Mouse (Mus musculus): ENCODE measurements around the gene Heatr6.

Heatr6 gene

DNA sequence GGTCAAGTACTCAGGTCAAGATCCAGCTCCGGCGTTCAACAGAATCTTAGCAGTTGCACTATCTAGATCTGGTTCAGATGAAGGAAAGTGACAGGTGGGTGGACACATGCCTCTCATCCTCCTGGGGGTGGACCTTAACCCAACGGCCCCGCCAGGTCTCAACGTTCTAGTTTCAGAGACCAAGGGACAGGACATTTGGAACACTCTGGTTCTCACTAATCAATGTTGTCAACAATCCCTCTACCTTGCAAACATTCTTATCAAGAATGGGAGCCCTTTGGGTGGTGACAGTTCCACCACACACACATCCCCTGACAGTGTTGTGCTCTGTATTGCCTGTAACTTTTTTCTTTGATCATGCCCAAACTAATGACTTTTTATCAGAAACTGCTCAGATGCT, 11.7 kb upstream of the Heatr6 start:
- Histone ChIP-seq H3K9me3 (ENCODE audit: low read length) (no peaks in the 10 kb centered on the region), H3K36me3 (ENCODE audit: insufficient read depth, low read length) (no peaks in the 10 kb centered on the region), H3K4me1 (replicated peaks; ENCODE audit: low read depth, low read length) (no peaks in the 10 kb centered on the region), H3K27me3 (ENCODE audit: insufficient read depth, low read length) (peaks cover 12% of the 10 kb centered on the region), H3K4me3 (replicated peaks; ENCODE audit: low read length) (no peak overlapping the region)
- TF ChIP-seq POU5F1 (IDR thresholded peaks at IDR 0.05; ENCODE audit: borderline replicate concordance, low read length): no peak
- TF ChIP-seq NANOG (IDR thresholded peaks at IDR 0.05; ENCODE audit: borderline replicate concordance, low read length): no peak
- no peak for TF ChIP-seq CTCF (conservative IDR thresholded peaks at IDR 0.05; ENCODE audit: low read length)

DNA sequence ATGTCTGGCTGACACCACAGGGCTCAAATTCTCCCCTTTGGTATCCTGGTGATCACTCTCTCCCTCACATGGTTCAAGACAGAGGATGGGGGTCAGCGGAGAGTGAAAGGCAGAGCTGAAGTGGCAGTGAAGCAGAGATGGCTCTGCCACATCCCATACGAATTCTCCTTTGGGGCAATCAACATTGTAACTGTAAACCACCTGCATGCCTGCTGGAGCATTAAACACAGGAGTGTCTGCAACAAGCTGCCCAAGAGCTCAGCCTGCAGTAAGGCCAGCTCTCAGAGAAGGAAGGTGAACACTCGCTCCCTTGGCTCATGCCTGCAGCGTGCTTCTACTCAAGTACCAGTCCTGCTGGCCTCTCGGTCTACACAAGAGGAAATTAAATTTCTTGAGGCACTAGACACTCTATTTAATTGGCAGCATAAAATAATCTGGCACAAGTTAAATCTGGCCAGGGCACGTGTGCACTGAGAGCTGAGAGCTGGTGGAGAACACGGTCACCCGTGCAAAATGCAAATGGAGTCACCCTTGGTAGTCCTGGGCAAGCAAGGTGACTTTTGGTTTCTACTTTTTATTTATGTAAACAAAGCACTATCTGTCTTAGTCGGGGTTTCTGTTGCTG, 10.7 kb upstream of the Heatr6 start:
- H3K9me3 ChIP-seq (ENCODE audit: low read length): no peaks in the 10 kb centered on the region
- H3K27me3 ChIP-seq (ENCODE audit: insufficient read depth, low read length): peaks cover 13% of the 10 kb centered on the region
- H3K4me1 ChIP-seq (replicated peaks; ENCODE audit: low read depth, low read length): no peaks in the 10 kb centered on the region
- no peaks in the 10 kb centered on the region for H3K36me3 ChIP-seq (ENCODE audit: insufficient read depth, low read length)
- no peak overlapping the region for H3K4me3 ChIP-seq (replicated peaks; ENCODE audit: low read length)
- TF ChIP-seq NANOG (IDR thresholded peaks at IDR 0.05; ENCODE audit: borderline replicate concordance, low read length) (no peak), CTCF (conservative IDR thresholded peaks at IDR 0.05; ENCODE audit: low read length) (no peak), POU5F1 (IDR thresholded peaks at IDR 0.05; ENCODE audit: borderline replicate concordance, low read length) (no peak)

DNA sequence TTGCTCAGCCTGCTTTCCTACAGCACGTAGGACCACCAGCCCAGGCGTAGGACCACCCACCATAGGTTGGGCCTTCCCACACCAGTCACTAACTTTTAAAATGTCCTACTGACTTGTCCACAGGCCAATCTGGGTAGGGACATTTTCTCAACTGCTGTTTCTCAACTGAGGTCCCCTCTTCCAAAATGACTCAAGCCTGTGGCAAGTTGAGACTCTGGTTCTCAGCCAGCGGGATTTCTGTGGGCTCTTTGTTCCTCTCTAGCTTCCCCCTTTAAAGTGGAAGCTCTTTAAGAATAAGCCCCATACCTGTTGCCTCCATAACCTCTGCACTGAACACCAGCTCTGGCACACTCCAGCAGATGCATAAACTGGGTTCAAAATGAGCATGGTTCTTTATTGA, 10.0 kb upstream of the Heatr6 start:
- no peak for TF ChIP-seq CTCF (conservative IDR thresholded peaks at IDR 0.05; ENCODE audit: low read length)
- no peak for TF ChIP-seq NANOG (IDR thresholded peaks at IDR 0.05; ENCODE audit: borderline replicate concordance, low read length)
- no peak for TF ChIP-seq POU5F1 (IDR thresholded peaks at IDR 0.05; ENCODE audit: borderline replicate concordance, low read length)
- Histone ChIP-seq H3K4me3 (replicated peaks; ENCODE audit: low read length) (no peak overlapping the region), H3K4me1 (replicated peaks; ENCODE audit: low read depth, low read length) (no peaks in the 10 kb centered on the region), H3K9me3 (ENCODE audit: low read length) (no peaks in the 10 kb centered on the region), H3K36me3 (ENCODE audit: insufficient read depth, low read length) (no peaks in the 10 kb centered on the region), H3K27me3 (ENCODE audit: insufficient read depth, low read length) (peaks cover 16% of the 10 kb centered on the region)

DNA sequence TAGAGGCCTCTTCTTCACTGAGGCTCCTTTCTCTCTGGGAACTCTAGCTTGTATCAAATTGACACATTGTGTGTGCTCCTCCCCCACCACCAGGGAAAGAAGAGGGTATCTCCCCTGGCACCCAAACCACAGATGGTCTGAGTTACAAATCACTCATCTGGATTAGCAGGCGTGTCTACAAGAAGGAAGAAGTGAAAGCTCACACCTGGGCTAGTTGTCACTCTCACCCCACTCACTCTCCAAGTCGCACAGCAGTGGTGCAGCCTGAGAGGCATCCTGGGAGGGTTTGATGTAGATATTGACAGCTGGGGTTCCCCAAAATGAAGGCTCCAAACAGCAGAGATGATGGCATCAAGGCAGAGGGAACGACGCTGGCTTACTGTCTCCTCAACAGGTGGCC, 7.3 kb upstream of the Heatr6 start:
- no peaks in the 10 kb centered on the region for H3K36me3 ChIP-seq (ENCODE audit: insufficient read depth, low read length)
- H3K9me3 ChIP-seq (ENCODE audit: low read length): peaks cover 9% of the 10 kb centered on the region
- H3K27me3 ChIP-seq (ENCODE audit: insufficient read depth, low read length): peaks cover 15% of the 10 kb centered on the region
- H3K4me1 ChIP-seq (replicated peaks; ENCODE audit: low read depth, low read length): no peaks in the 10 kb centered on the region
- H3K4me3 ChIP-seq (replicated peaks; ENCODE audit: low read length): no peak overlapping the region
- TF ChIP-seq CTCF (conservative IDR thresholded peaks at IDR 0.05; ENCODE audit: low read length) (no peak), POU5F1 (IDR thresholded peaks at IDR 0.05; ENCODE audit: borderline replicate concordance, low read length) (no peak), NANOG (IDR thresholded peaks at IDR 0.05; ENCODE audit: borderline replicate concordance, low read length) (no peak)

DNA sequence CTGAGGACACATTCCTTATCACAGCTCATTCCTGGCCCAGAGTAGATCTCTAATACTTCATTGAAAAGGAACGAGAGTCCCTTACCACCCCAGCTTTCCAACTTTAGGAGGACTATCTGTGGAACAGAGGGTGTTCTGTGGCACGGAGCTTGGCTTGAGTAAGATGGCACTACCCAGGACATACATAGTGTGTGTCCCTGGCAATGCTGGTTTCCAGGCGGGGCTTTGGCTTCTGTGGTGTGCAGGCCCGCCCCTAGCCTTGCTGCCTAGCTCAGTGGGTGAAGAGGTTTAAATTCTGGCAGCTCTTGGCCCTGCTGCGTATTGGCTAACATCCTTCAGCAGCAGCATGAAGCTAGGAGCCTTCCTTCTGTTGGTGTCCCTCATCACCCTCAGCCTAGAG, 6.8 kb upstream of the Heatr6 start, which contains the start of gene Wfdc21:
Gene Wfdc21 (plus strand): TSS at position 260 of the 400 bp plus-strand sequence.
- TF ChIP-seq NANOG (IDR thresholded peaks at IDR 0.05; ENCODE audit: borderline replicate concordance, low read length) (no peak), CTCF (conservative IDR thresholded peaks at IDR 0.05; ENCODE audit: low read length) (no peak), POU5F1 (IDR thresholded peaks at IDR 0.05; ENCODE audit: borderline replicate concordance, low read length) (no peak)
- H3K36me3 ChIP-seq (ENCODE audit: insufficient read depth, low read length): no peaks in the 10 kb centered on the region
- H3K4me3 ChIP-seq (replicated peaks; ENCODE audit: low read length): no peak within 1 kb of the TSS
- peaks cover 15% of the 10 kb centered on the region for H3K27me3 ChIP-seq (ENCODE audit: insufficient read depth, low read length)
- peaks cover 12% of the 10 kb centered on the region for H3K9me3 ChIP-seq (ENCODE audit: low read length)
- no peaks in the 10 kb centered on the region for H3K4me1 ChIP-seq (replicated peaks; ENCODE audit: low read depth, low read length)

DNA sequence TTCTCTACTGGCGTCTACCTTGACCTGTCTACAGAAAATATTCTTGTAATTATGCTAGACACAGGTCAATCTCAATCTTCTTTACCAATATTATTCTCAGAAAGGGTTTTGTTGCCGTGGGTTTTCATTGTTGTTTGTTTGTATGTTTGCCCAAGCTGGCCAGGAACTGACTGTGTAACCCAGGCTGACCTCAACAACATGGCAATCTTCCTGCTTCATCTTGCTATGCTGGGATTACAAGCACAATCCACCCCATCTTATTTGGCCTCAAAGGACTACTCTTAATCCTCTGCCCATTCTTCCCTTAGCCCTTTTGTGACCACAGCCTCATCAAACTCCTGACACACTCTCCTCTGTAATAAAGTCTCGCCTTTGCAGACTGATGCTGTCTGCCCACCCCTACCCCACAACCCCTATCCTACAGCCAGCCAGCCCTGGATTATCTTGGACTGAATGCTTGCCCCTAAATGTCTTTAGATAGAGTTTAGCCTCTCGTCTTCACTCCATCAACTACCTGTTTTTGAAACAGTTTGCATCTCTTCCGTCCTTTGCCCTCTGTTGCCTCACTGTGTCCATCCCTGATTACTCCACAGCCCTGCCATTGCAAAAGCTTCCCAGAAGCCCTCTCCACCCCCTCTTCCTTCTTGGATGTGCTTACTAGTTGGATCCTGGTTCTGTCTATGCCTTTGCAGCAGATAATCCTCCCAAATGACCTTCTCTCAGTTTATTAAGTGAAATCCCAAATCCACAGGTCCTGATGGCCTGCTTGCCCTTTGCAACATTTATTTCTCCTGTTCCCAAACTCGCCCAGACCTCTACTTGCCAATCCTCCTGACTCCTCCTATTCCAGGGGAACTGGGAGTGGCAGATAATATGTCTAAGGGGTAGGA, 5.9 kb upstream of the Heatr6 start:
- Histone ChIP-seq H3K36me3 (ENCODE audit: insufficient read depth, low read length) (no peaks in the 10 kb centered on the region), H3K27me3 (ENCODE audit: insufficient read depth, low read length) (peaks cover 15% of the 10 kb centered on the region), H3K9me3 (ENCODE audit: low read length) (peaks cover 12% of the 10 kb centered on the region), H3K4me1 (replicated peaks; ENCODE audit: low read depth, low read length) (no peaks in the 10 kb centered on the region), H3K4me3 (replicated peaks; ENCODE audit: low read length) (no peak overlapping the region)
- no peak for TF ChIP-seq NANOG (IDR thresholded peaks at IDR 0.05; ENCODE audit: borderline replicate concordance, low read length)
- TF ChIP-seq CTCF (conservative IDR thresholded peaks at IDR 0.05; ENCODE audit: low read length): no peak
- no peak for TF ChIP-seq POU5F1 (IDR thresholded peaks at IDR 0.05; ENCODE audit: borderline replicate concordance, low read length)

- Histone ChIP-seq H3K27me3 (ENCODE audit: insufficient read depth, low read length) (no peaks in the 10 kb centered on the region), H3K36me3 (ENCODE audit: insufficient read depth, low read length) (peaks cover 39% of the 10 kb centered on the region), H3K4me1 (replicated peaks; ENCODE audit: low read depth, low read length) (peaks cover 17% of the 10 kb centered on the region), H3K9me3 (ENCODE audit: low read length) (peaks cover 12% of the 10 kb centered on the region), H3K4me3 (replicated peaks; ENCODE audit: low read length) (peak overlapping the region; percentile 90)
- TF ChIP-seq NANOG (IDR thresholded peaks at IDR 0.05; ENCODE audit: borderline replicate concordance, low read length) (no peak), CTCF (conservative IDR thresholded peaks at IDR 0.05; ENCODE audit: low read length) (no peak), POU5F1 (IDR thresholded peaks at IDR 0.05; ENCODE audit: borderline replicate concordance, low read length) (no peak)
Observed at GRCm38 (mm10) chr11:83754227-83754626, 731 bp downstream of the Heatr6 start.

DNA sequence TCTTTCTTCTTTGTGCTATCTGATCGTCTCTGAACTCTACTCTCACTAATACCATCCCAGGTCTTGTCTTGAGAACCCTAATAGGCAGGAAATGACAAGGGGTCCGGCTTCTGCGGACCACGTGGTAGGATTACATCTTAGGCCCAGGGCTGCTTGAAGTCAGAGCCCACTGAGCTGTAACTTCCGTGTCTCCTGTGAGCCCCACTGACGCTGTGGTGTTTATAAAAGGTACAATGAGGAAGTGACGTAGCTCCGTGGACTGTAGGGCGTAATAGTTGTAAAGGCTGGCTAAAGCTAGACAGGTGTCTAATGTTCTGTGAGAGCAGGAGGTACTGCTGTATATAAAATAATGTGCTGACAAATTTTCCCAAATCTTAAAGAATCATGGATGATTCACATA, 13.8 kb downstream of the Heatr6 start:
- Histone ChIP-seq H3K4me1 (replicated peaks; ENCODE audit: low read depth, low read length) (no peaks in the 10 kb centered on the region), H3K27me3 (ENCODE audit: insufficient read depth, low read length) (no peaks in the 10 kb centered on the region), H3K36me3 (ENCODE audit: insufficient read depth, low read length) (peaks cover 97% of the 10 kb centered on the region), H3K4me3 (replicated peaks; ENCODE audit: low read length) (no peak overlapping the region), H3K9me3 (ENCODE audit: low read length) (no peaks in the 10 kb centered on the region)
- TF ChIP-seq NANOG (IDR thresholded peaks at IDR 0.05; ENCODE audit: borderline replicate concordance, low read length) (no peak), POU5F1 (IDR thresholded peaks at IDR 0.05; ENCODE audit: borderline replicate concordance, low read length) (no peak), CTCF (conservative IDR thresholded peaks at IDR 0.05; ENCODE audit: low read length) (no peak)

Measured in E14TG2a.4 (cell line).